ENCODE assay signal across 8 mouse cellular contexts in genomic region chr11:77763673-77764340, GRCm38 (mm10). TPM values are rescaled to one million over a fixed set of nuclear protein-coding genes. Genes with fewer than 3 reads are reported as not detected.
A peak's percentile ranks its signal among the peaks of the same experiment; 100 is the strongest.
DNase-seq lines count a peak whose midpoint lies in the region; ATAC-seq and TF ChIP-seq lines count a peak whose summit lies in the region.

No protein-coding gene starts in this region.

- peak overlapping the region; percentile 57 for H3K4me3 ChIP-seq in embryonic fibroblast, embryonic 13.5 days (ENCODE audit: insufficient read depth, low read length)
- H3K4me3 ChIP-seq in hindbrain, embryonic 10.5 days: peak overlapping the region; percentile 98
- peak overlapping the region; percentile 64 for H3K4me3 ChIP-seq in spleen, adult 2 months (ENCODE audit: extremely low read depth, insufficient read depth, insufficient read length)

- intact Hi-C loops in left cerebral cortex, postnatal 25 days (cut with DNase I): loop anchor here (1.0 to 2.0 kb wide), 2 partner anchors 21 to 29 kb away; no protein-coding TSS in a partner anchor

- no peaks in the 10 kb centered on the region for H3K4me1 ChIP-seq in embryonic fibroblast, embryonic 13.5 days (ENCODE audit: control insufficient read depth, insufficient read depth, low read length)
- H3K4me1 ChIP-seq in hindbrain, embryonic 10.5 days (replicated peaks): peaks cover 49% of the 10 kb centered on the region
- H3K4me1 ChIP-seq in spleen, adult 2 months (ENCODE audit: control insufficient read depth, insufficient read depth, insufficient read length): peaks cover 4% of the 10 kb centered on the region; the same call in 1 of the 2 replicates

- no peak for TF ChIP-seq POLR2A in embryonic fibroblast, embryonic 13.5 days (IDR thresholded peaks at IDR 0.05; ENCODE audit: low read depth, low read length)
- no peak for TF ChIP-seq POLR2A in spleen, adult 2 months (IDR thresholded peaks at IDR 0.05; ENCODE audit: low read depth, low read length)

- H3K9me3 ChIP-seq in hindbrain, embryonic 10.5 days: no peaks in the 10 kb centered on the region

- TF ChIP-seq CTCF in embryonic fibroblast, embryonic 13.5 days (IDR thresholded peaks at IDR 0.05; ENCODE audit: borderline replicate concordance, insufficient read depth, low read length): no peak
- no peak for TF ChIP-seq CTCF in spleen, adult 2 months (IDR thresholded peaks at IDR 0.05; ENCODE audit: extremely low read depth, insufficient read depth, insufficient read length, insufficient replicate concordance)

- 5% methylated on average over 26 of the region's 26 CpGs for WGBS in hindbrain, embryonic 10.5 days
- 19% methylated on average over 26 of the region's 26 CpGs for WGBS in spleen, adult 2 months

- no peak for ATAC-seq in cerebellum, adult (ENCODE audit: insufficient number of reproducible peaks, low FRiP score, low TSS enrichment)
- ATAC-seq in megakaryocyte progenitor cell, adult 5-6 weeks (replicated peaks; ENCODE audit: poor library complexity): peak; percentile 51

- H3K36me3 ChIP-seq in hindbrain, embryonic 10.5 days: no peaks in the 10 kb centered on the region
- no peaks in the 10 kb centered on the region for H3K36me3 ChIP-seq in spleen, adult 2 months (ENCODE audit: control insufficient read depth, insufficient read depth, low read length)

- no peak overlapping the region for H3K27ac ChIP-seq in embryonic fibroblast, embryonic 13.5 days (ENCODE audit: insufficient read depth, low read length)
- peak overlapping the region; percentile 99 for H3K27ac ChIP-seq in hindbrain, embryonic 10.5 days
- H3K27ac ChIP-seq in spleen, adult 2 months (ENCODE audit: insufficient read depth, low read length): peak overlapping the region; percentile 23; the same call in 1 of the 2 replicates

- peaks cover 15% of the 10 kb centered on the region for H3K27me3 ChIP-seq in hindbrain, embryonic 10.5 days (ENCODE audit: insufficient read depth, poor library complexity, severe bottlenecking)
- H3K27me3 ChIP-seq in spleen, adult 2 months (ENCODE audit: control insufficient read depth, insufficient read depth, low read length): peaks cover 11% of the 10 kb centered on the region

- peak; percentile 55 for DNase-seq in cerebellum, adult 11 months
- peak; percentile 63 for DNase-seq in adrenal gland, postnatal 14 days
- peak; percentile 82 for DNase-seq in hindbrain, embryonic 10.5 days (ENCODE audit: low spot score)
- peak; percentile 36 to 53 for DNase-seq in left cerebral cortex, postnatal 25 days (ENCODE audit: low spot score in 2 of 2)
- no peak for DNase-seq in spleen, adult 2 months (ENCODE audit: low read depth in 1 of 2, low spot score in 2 of 2)

RNA-seq across cellular contexts. Expression of gene Myo18a, which starts 0.8 kb away (rescaled TPM):
- total RNA-seq in adrenal gland, postnatal 14 days (2021): 57.6 and 62.5 TPM in 2 replicates
- 16.2 and 20.1 TPM in 2 replicates for polyA plus RNA-seq in embryonic fibroblast, embryonic 13.5 days (2011; ENCODE audit: insufficient read length, low read depth, missing spikeins)
- 29.7 and 32.9 TPM in 2 replicates for polyA plus RNA-seq in hindbrain, embryonic 10.5 days (2016; fragmentation: Nextera tagmentation; extraction: Ambion mirVana)
- 100 to 1,000 TPM; 156 to 157 TPM for total RNA-seq in left cerebral cortex, postnatal 25 days (2021)
- 23.1 and 25.1 TPM in 2 replicates for total RNA-seq in megakaryocyte progenitor cell, adult 5-6 weeks (2015)
- total RNA-seq in megakaryocyte progenitor cell, adult 5-6 weeks (2017): 71.4 and 99.8 TPM in 2 replicates
- polyA plus RNA-seq in spleen, adult 2 months (2012; rRNA removed): 52.3 and 54.5 TPM in 2 replicates

RNA-seq across cellular contexts. Expression of gene Gm10277, which starts 23.7 kb away (rescaled TPM):
- not detected in 2 replicates for total RNA-seq in adrenal gland, postnatal 14 days (2021)
- polyA plus RNA-seq in embryonic fibroblast, embryonic 13.5 days (2011; ENCODE audit: insufficient read length, low read depth, missing spikeins): not detected in 2 replicates
- polyA plus RNA-seq in hindbrain, embryonic 10.5 days (2016; fragmentation: Nextera tagmentation; extraction: Ambion mirVana): 1.5 and 2.0 TPM in 2 replicates
- not detected for total RNA-seq in left cerebral cortex, postnatal 25 days (2021)
- total RNA-seq in megakaryocyte progenitor cell, adult 5-6 weeks (2015): not detected in 2 replicates
- total RNA-seq in megakaryocyte progenitor cell, adult 5-6 weeks (2017): not detected in 2 replicates
- polyA plus RNA-seq in spleen, adult 2 months (2012; rRNA removed): not detected in 2 replicates

RNA-seq across cellular contexts. Expression of gene Cryba1, which starts 38.7 kb away (rescaled TPM):
- total RNA-seq in adrenal gland, postnatal 14 days (2021): not detected in 2 replicates
- not detected in 2 replicates for polyA plus RNA-seq in embryonic fibroblast, embryonic 13.5 days (2011; ENCODE audit: insufficient read length, low read depth, missing spikeins)
- polyA plus RNA-seq in hindbrain, embryonic 10.5 days (2016; fragmentation: Nextera tagmentation; extraction: Ambion mirVana): 1.6 and 2.2 TPM in 2 replicates
- total RNA-seq in left cerebral cortex, postnatal 25 days (2021): not detected
- total RNA-seq in megakaryocyte progenitor cell, adult 5-6 weeks (2015): not detected in 2 replicates
- total RNA-seq in megakaryocyte progenitor cell, adult 5-6 weeks (2017): not detected in 2 replicates
- not detected in 2 replicates for polyA plus RNA-seq in spleen, adult 2 months (2012; rRNA removed)

Comparison
In these comparisons a context has a peak if more than half of its experiments do, and no peak if none do; other contexts are left out.
1. DNase-seq: peak in cerebellum, adult 11 months (single experiment), adrenal gland, postnatal 14 days (single experiment), hindbrain, embryonic 10.5 days (single experiment) and left cerebral cortex, postnatal 25 days (2 of 2); none in spleen, adult 2 months (0 of 2).
2. Peak in every context shown above with its lines, with median percentiles within 50 percentile points of each other: H3K4me3 ChIP-seq.